Mouse (Mus musculus) midbrain, postnatal 0 days (tissue): ENCODE data around the gene Rubcn. TPM values are rescaled to one million over a fixed set of nuclear protein-coding genes. Genes with fewer than 3 reads are reported as not detected.

Experiments
- ATAC-seq: fragments of 200-750 bp; cut with Nextera tagmentation; 2 replicates; pipeline ENCODE4 v1.8.0; 2017; ENCODE audit warnings: moderate number of reproducible peaks, mild to moderate bottlenecking, moderate TSS enrichment, moderate library complexity; ENCODE audit not compliant: low FRiP score
- DNase-seq: peaks from one replicate; pipeline ENCODE4 v3.0.0-alpha.2; 2015; ENCODE audit warnings: low spot score
- H3K27ac ChIP-seq: fragments of 300-500 bp; sonication (generic); 2 replicates; pipeline ENCODE4 v1.5.1; 2014; ENCODE audit warnings: low read depth, mild to moderate bottlenecking, low read length, mixed read lengths
- H3K27me3 ChIP-seq: fragments of 300-500 bp; sonication (generic); 2 replicates; pipeline ENCODE4 v1.6.1; 2014; ENCODE audit warnings: low read length, control low read depth, mixed read lengths; ENCODE audit not compliant: insufficient read depth
- H3K36me3 ChIP-seq: fragments of 300-500 bp; sonication (generic); 2 replicates; pipeline ENCODE4 v1.6.1; 2014; ENCODE audit warnings: low read length, control low read depth, mixed read lengths; ENCODE audit not compliant: insufficient read depth
- H3K4me1 ChIP-seq: fragments of 300-500 bp; sonication (generic); 2 replicates; pipeline ENCODE4 v1.6.1; 2014; ENCODE audit warnings: mild to moderate bottlenecking, control low read depth, antibody characterized with exemption, low read length, mixed read lengths; ENCODE audit not compliant: insufficient read depth
- H3K4me2 ChIP-seq: fragments of 300-500 bp; sonication (generic); 2 replicates; pipeline ENCODE4 v1.6.1; 2014; ENCODE audit warnings: low read depth, mild to moderate bottlenecking, low read length, mixed read lengths; ENCODE audit not compliant: poor library complexity, severe bottlenecking
- H3K4me3 ChIP-seq: fragments of 300-500 bp; sonication (generic); 2 replicates; pipeline ENCODE4 v1.5.1; 2014; ENCODE audit warnings: low read depth, mild to moderate bottlenecking, low read length, moderate library complexity
- H3K9ac ChIP-seq: fragments of 300-500 bp; sonication (generic); replicated peaks from 2 replicates; pipeline ENCODE4 v1.6.1; 2014; ENCODE audit warnings: mild to moderate bottlenecking, low read length, moderate library complexity, mixed read lengths; ENCODE audit not compliant: poor library complexity, severe bottlenecking
- H3K9me3 ChIP-seq: fragments of 300-500 bp; sonication (generic); 2 replicates; pipeline ENCODE4 v1.6.1; 2016; ENCODE audit warnings: low read length, control low read depth
- CTCF ChIP-seq: IDR thresholded peaks from 2 replicates; pipeline ENCODE4 v1.5.1; 2016; ENCODE audit warnings: antibody characterized with exemption, mild to moderate bottlenecking
- WGBS: fragments of 180-500 bp; shearing (Covaris S2); extraction: QIAGEN DNeasy Blood & Tissue Kit; methylation state at CpG from one replicate; pipeline ENCODE4 v1.1.7; 2014; 5-methylcytosine and 5-hydroxymethylcytosine counted together
- polyA plus RNA-seq: library from polyadenylated mRNA; unstranded; fragments of >200 nt; fragmentation: Nextera tagmentation; extraction: Ambion mirVana; gene quantifications from 2 replicates; pipeline ENCODE4 v1.2.1, GENCODE M21; 2015
- total RNA-seq: library from RNA; depleted of rRNA; stranded (reverse); fragments of >200 nt; gene quantifications from 2 replicates; pipeline ENCODE4 v1.2.3, GENCODE M21; 2014

Rubcn gene
- total and polyA plus RNA-seq, 2 experiments from 2014 or later = 25.5 to 84.0 TPM

DNA sequence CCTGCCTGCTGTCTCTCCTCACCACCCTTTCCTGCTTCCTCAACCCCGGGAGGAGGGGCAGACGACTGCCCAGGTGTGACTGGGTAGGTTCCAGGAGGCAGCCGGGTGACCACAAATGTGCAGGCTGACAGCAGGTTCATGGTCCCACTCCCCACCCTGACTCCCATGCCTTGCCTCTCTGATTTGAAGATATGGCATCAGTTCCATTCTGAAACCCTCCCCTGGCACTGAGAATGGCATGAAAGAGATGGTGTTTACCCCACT is 80.2 kb downstream of the Rubcn start, which contains the start of gene Muc20:
Muc20 (minus strand) TSS at position 10 of the 264 bp plus-strand sequence.
- Histone ChIP-seq H3K36me3 (no peaks in the 10 kb centered on the region), H3K9me3 (no peaks in the 10 kb centered on the region), H3K9ac (no peak within 1 kb of the TSS), H3K4me1 (no peaks in the 10 kb centered on the region), H3K27me3 (no peaks in the 10 kb centered on the region; the same call in 1 of the 2 replicates), H3K4me3 (no peak within 1 kb of the TSS), H3K27ac (no peak within 1 kb of the TSS), H3K4me2 (no peak within 1 kb of the TSS)
- ATAC-seq (no peak), DNase-seq (no peak)
- WGBS = 88% methylated on average over 3 of the region's 3 CpGs
- TF ChIP-seq CTCF = no peak

DNA sequence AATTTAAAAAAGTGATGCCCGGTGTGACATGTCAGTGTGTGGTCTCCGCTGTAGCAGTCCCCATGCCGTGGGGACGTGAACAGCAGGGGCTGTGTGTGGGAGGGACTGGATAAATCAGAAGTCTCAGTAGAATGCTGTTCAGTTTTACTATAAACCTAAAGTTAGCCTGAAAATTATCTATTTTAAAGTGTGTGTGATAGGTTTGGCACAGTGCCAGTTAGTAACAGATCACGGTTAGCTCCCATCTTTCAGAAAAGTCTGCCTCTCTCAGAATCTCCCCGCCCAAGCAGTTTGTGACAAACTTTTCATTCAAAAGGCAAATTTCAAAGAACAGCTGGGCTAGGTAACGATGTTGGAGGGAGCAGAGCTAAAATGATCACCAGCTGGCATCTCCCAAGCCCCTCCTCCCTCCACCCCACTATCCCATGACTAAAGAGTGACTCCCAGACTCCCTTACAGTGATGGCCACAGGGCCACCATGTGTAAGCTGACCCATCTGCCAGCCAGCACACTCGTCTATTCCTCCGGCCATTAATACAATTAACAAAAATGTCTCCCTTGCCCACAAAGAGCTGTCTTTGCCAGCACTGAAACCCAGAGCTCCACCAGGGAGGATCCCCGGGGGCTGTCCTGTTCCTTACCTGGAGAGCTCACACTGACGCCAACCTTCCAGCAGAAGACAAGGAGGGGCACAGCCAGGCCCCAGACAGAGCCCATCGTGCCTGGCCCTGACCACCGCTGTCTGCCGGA is 80.7 kb downstream of the Rubcn start:
- Histone ChIP-seq H3K4me1 (no peaks in the 10 kb centered on the region), H3K27ac (no peak overlapping the region), H3K9me3 (no peaks in the 10 kb centered on the region), H3K4me2 (no peak overlapping the region), H3K36me3 (no peaks in the 10 kb centered on the region), H3K4me3 (no peak overlapping the region), H3K27me3 (no peaks in the 10 kb centered on the region; the same call in 1 of the 2 replicates), H3K9ac (no peak overlapping the region)
- no peak for ATAC-seq
- WGBS = 68% methylated on average over 14 of the region's 14 CpGs
- TF ChIP-seq CTCF = no peak
- DNase-seq = no peak

DNA sequence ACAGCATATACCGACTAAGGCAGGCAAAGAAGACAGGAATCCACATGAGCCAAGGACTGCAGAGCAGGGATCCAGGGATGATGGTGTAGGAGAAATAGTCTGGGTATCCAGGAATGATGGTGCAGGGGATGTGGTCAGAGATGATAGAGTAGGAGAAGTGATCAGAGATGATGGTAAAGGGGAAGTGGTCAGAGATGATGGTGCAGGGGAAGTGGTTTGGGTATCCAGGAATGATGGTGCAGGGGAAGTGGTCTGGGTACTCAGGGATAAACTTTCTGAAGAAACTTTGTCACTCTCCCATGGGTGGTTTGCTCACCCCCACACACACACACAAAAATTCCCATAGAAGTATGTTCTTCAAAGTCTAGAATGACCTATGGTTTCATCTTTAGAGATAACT is 82.4 kb downstream of the Rubcn start:
- Histone ChIP-seq H3K4me3 (no peak overlapping the region), H3K27me3 (no peaks in the 10 kb centered on the region; the same call in 1 of the 2 replicates), H3K4me1 (no peaks in the 10 kb centered on the region), H3K27ac (no peak overlapping the region), H3K9ac (no peak overlapping the region), H3K9me3 (no peaks in the 10 kb centered on the region), H3K36me3 (no peaks in the 10 kb centered on the region), H3K4me2 (no peak overlapping the region)
- no peak for TF ChIP-seq CTCF
- DNase-seq = no peak
- 80% methylated on average over 1 of the region's 1 CpGs for WGBS
- no peak for ATAC-seq

DNA sequence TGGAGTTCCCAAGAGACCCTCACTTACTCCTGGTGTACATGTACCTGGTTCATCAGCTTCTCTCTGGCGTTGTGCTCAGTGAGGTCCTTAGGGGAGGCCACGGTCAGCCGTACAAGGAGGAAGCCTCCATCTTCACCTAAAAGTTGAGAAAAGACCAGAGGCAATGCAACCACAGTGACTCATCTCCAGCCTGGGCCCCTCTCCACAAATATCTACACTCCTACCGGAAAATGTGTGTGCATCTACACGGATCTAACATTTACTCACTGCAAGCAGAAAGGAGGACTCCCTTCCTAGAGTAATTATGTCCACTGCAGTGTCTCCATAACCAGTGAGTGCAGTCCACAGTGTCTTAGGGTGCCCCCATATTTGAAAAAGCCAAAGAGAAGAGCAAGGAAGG is 87.5 kb downstream of the Rubcn start:
- no peak for TF ChIP-seq CTCF
- Histone ChIP-seq H3K27ac (no peak overlapping the region), H3K36me3 (no peaks in the 10 kb centered on the region), H3K9me3 (no peaks in the 10 kb centered on the region), H3K4me3 (no peak overlapping the region), H3K27me3 (no peaks in the 10 kb centered on the region), H3K4me2 (no peak overlapping the region), H3K4me1 (no peaks in the 10 kb centered on the region), H3K9ac (no peak overlapping the region)
- ATAC-seq (no peak), DNase-seq (no peak)
- whole genome bisulfite sequencing = 91% methylated on average over 5 of the region's 5 CpGs

DNA sequence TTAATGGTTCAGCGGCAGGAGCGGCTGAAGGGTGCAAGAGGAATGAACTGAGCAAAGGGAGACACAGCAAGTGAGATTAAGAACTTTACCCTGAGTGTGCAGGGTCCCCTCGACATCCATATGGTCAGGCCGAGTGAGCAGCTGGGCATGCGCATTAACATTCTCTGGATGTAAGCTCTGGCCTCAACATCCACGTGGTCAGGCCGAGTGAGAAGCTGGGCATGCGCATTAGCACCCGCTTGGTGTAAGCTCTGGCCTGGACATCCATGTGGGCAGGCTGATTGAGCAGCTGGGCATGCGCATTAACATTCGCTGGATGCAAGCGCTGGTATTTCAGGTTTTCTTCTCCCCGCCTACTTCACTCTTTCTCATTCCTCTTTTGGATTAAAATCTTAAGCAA is 92.7 kb downstream of the Rubcn start:
- Histone ChIP-seq H3K36me3 (no peaks in the 10 kb centered on the region), H3K4me2 (no peak overlapping the region), H3K9ac (no peak overlapping the region), H3K4me1 (no peaks in the 10 kb centered on the region), H3K27ac (no peak overlapping the region), H3K27me3 (no peaks in the 10 kb centered on the region), H3K4me3 (no peak overlapping the region), H3K9me3 (no peaks in the 10 kb centered on the region)
- WGBS = 58% methylated on average over 13 of the region's 13 CpGs
- ATAC-seq = no peak
- peak; percentile 76 for DNase-seq
- TF ChIP-seq CTCF = no peak

DNA sequence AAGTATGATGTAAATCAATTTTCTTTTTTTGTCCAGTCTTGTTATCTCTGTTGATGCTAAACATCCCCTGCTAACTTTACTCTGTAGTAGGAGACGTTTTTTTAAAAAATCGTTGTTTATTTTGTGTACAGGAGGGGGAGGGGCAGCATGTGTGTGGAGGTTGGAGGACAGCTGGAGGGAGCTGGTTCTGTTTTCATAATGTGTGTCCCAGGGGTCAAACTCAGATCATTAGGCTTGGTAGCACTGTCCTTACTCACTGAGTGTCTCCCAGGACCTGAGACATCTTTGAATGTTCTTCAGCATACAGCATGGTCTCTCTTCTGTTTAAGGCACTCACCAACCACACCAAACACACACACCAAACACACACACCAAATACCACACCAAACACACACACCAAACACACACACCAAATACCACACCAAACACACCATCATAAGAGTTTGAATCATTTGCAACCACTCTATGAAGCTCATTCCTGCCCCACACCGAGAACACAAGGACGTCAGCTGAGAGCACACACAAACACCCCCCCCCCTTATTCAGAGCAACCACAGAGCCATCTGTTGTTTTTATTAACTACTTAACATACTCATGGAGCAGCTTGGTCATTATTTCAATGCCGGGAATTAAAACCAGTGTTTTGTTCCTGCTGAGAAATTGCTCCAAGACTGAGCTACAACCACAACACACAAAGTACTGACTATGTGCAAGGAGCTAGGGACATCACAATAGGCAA is 94.1 kb downstream of the Rubcn start:
- Histone ChIP-seq H3K27me3 (no peaks in the 10 kb centered on the region), H3K36me3 (no peaks in the 10 kb centered on the region), H3K27ac (no peak overlapping the region), H3K4me3 (no peak overlapping the region), H3K9ac (no peak overlapping the region), H3K4me1 (no peaks in the 10 kb centered on the region), H3K4me2 (no peak overlapping the region), H3K9me3 (no peaks in the 10 kb centered on the region)
- peak; percentile 10 for DNase-seq
- TF ChIP-seq CTCF = no peak
- ATAC-seq = no peak
- 53% methylated on average over 5 of the region's 5 CpGs for WGBS
